8 mouse cellular contexts compared by ENCODE assay signal in genomic region chr10:75921726-75922560, GRCm38 (mm10). TPM values are rescaled to one million over a fixed set of nuclear protein-coding genes. Genes with fewer than 3 reads are reported as not detected.
DNase-seq lines count a peak whose midpoint lies in the region; ATAC-seq and TF ChIP-seq lines count a peak whose summit lies in the region.

No protein-coding gene starts in this region.

- H3K27ac ChIP-seq in embryonic fibroblast, embryonic 13.5 days (ENCODE audit: insufficient read depth, low read length) = peak overlapping the region; percentile 64
- H3K27ac ChIP-seq in intestine, embryonic 16.5 days (ENCODE audit: low read length) = peak overlapping the region; percentile 91

- H3K9me3 ChIP-seq in intestine, embryonic 16.5 days (ENCODE audit: control insufficient read depth, low read length) = no peaks in the 10 kb centered on the region

- DNase-seq in lung, adult 2 months = no peak
- no peak for DNase-seq in lung, postnatal 4 days
- peak; percentile 56 for DNase-seq in NIH3T3 (ENCODE audit: low read depth)
- no peak for DNase-seq in adrenal gland, postnatal 25 days
- DNase-seq in T-cell, adult 2 months (ENCODE audit: low spot score) = no peak

- H3K9ac ChIP-seq in intestine, embryonic 16.5 days (ENCODE audit: low read depth, low read length) = peak overlapping the region; percentile 94

- H3K4me1 ChIP-seq in lung, adult 2 months (ENCODE audit: control insufficient read depth, insufficient read depth, low read length) = peaks cover 9% of the 10 kb centered on the region
- H3K4me1 ChIP-seq in embryonic fibroblast, embryonic 13.5 days (ENCODE audit: control insufficient read depth, insufficient read depth, low read length) = peaks cover 4% of the 10 kb centered on the region
- H3K4me1 ChIP-seq in intestine, embryonic 16.5 days (ENCODE audit: control insufficient read depth, insufficient read depth, low read length) = peaks cover 22% of the 10 kb centered on the region

- peak overlapping the region; percentile 88 for H3K4me2 ChIP-seq in intestine, embryonic 16.5 days (ENCODE audit: low read depth, low read length)

- 4% methylated on average over 22 of the region's 22 CpGs for WGBS in lung, adult 2 months
- WGBS in intestine, embryonic 16.5 days = 4% methylated on average over 22 of the region's 22 CpGs

- ATAC-seq in intestine, embryonic 16.5 days = peak; percentile 31
- peak; percentile 10; the same call in 1 of the 2 replicates for ATAC-seq in megakaryocyte-erythroid progenitor cell, adult 5-6 weeks (replicated peaks; ENCODE audit: low FRiP score, low TSS enrichment, poor library complexity, severe bottlenecking)

- H3K27me3 ChIP-seq in intestine, embryonic 16.5 days (replicated peaks; ENCODE audit: control insufficient read depth, insufficient read depth, low read length) = no peaks in the 10 kb centered on the region

- H3K4me3 ChIP-seq in lung, adult 2 months (replicated peaks; ENCODE audit: extremely low read depth, low read depth, low read length) = peak overlapping the region; percentile 89
- H3K4me3 ChIP-seq in embryonic fibroblast, embryonic 13.5 days (ENCODE audit: insufficient read depth, low read length) = peak overlapping the region; percentile 73
- peak overlapping the region; percentile 88 for H3K4me3 ChIP-seq in intestine, embryonic 16.5 days (ENCODE audit: low read length)

- H3K36me3 ChIP-seq in intestine, embryonic 16.5 days (ENCODE audit: control insufficient read depth, insufficient read depth, low read length) = no peaks in the 10 kb centered on the region

- TF ChIP-seq POLR2A in lung, adult 2 months (IDR thresholded peaks at IDR 0.05; ENCODE audit: borderline replicate concordance, extremely low read depth, low read depth, low read length) = 0 out of 2 replicates have a peak, but pooled peaks have one; percentile 1
- TF ChIP-seq POLR2A in embryonic fibroblast, embryonic 13.5 days (IDR thresholded peaks at IDR 0.05; ENCODE audit: low read depth, low read length) = no peak

- TF ChIP-seq CTCF in lung, adult 2 months (IDR thresholded peaks at IDR 0.05; ENCODE audit: insufficient read depth, low read length) = no peak
- no peak for TF ChIP-seq CTCF in embryonic fibroblast, embryonic 13.5 days (IDR thresholded peaks at IDR 0.05; ENCODE audit: borderline replicate concordance, insufficient read depth, low read length)

RNA-seq across cellular contexts. Expression of gene Smarcb1, which starts 0.5 kb away (rescaled TPM):
- polyA plus RNA-seq in lung, adult 2 months (2012; rRNA removed) = 41.2 and 53.1 TPM in 2 replicates
- 56.2 and 77.9 TPM in 2 replicates for polyA plus RNA-seq in embryonic fibroblast, embryonic 13.5 days (2011; ENCODE audit: insufficient read length, low read depth, missing spikeins)
- 149 and 171 TPM in 2 replicates for polyA plus RNA-seq in intestine, embryonic 16.5 days (2015; fragmentation: Nextera tagmentation; extraction: Ambion mirVana)
- 98.4 and 103 TPM in 2 replicates for total RNA-seq in megakaryocyte-erythroid progenitor cell, adult 5-6 weeks (2014; fragmentation: Nextera tagmentation)
- 54.5 and 69.3 TPM in 2 replicates for total RNA-seq in megakaryocyte-erythroid progenitor cell, adult 5-6 weeks (2017)
- total RNA-seq in adrenal gland, postnatal 25 days (2021) = 84.7 and 85.0 TPM in 2 replicates

RNA-seq across cellular contexts. Expression of gene Chchd10, which starts 11.0 kb away (rescaled TPM):
- 415 and 628 TPM in 2 replicates for polyA plus RNA-seq in lung, adult 2 months (2012; rRNA removed)
- polyA plus RNA-seq in embryonic fibroblast, embryonic 13.5 days (2011; ENCODE audit: insufficient read length, low read depth, missing spikeins) = 21.8 and 23.1 TPM in 2 replicates
- polyA plus RNA-seq in intestine, embryonic 16.5 days (2015; fragmentation: Nextera tagmentation; extraction: Ambion mirVana) = 252 and 271 TPM in 2 replicates
- total RNA-seq in megakaryocyte-erythroid progenitor cell, adult 5-6 weeks (2014; fragmentation: Nextera tagmentation) = 177 and 314 TPM in 2 replicates
- total RNA-seq in megakaryocyte-erythroid progenitor cell, adult 5-6 weeks (2017) = 74.0 and 119 TPM in 2 replicates
- total RNA-seq in adrenal gland, postnatal 25 days (2021) = 787 and 1,051 TPM in 2 replicates

RNA-seq across cellular contexts. Expression of gene Mmp11, which starts 14.4 kb away (rescaled TPM):
- 83.9 and 89.2 TPM in 2 replicates for polyA plus RNA-seq in lung, adult 2 months (2012; rRNA removed)
- 69.2 and 71.0 TPM in 2 replicates for polyA plus RNA-seq in embryonic fibroblast, embryonic 13.5 days (2011; ENCODE audit: insufficient read length, low read depth, missing spikeins)
- polyA plus RNA-seq in intestine, embryonic 16.5 days (2015; fragmentation: Nextera tagmentation; extraction: Ambion mirVana) = 23.5 and 25.4 TPM in 2 replicates
- 0.96 and 1.9 TPM in 2 replicates for total RNA-seq in megakaryocyte-erythroid progenitor cell, adult 5-6 weeks (2014; fragmentation: Nextera tagmentation)
- total RNA-seq in megakaryocyte-erythroid progenitor cell, adult 5-6 weeks (2017) = not detected in 2 replicates
- total RNA-seq in adrenal gland, postnatal 25 days (2021) = 7.9 and 9.5 TPM in 2 replicates

RNA-seq across cellular contexts. Expression of gene Gm867, which starts 18.5 kb away (rescaled TPM):
- 12.6 and 15.8 TPM in 2 replicates for polyA plus RNA-seq in lung, adult 2 months (2012; rRNA removed)
- 0.74 TPM in 1 of 2 replicates, not detected in the other for polyA plus RNA-seq in embryonic fibroblast, embryonic 13.5 days (2011; ENCODE audit: insufficient read length, low read depth, missing spikeins)
- polyA plus RNA-seq in intestine, embryonic 16.5 days (2015; fragmentation: Nextera tagmentation; extraction: Ambion mirVana) = 0.29 and 0.51 TPM in 2 replicates
- 1.8 and 3.6 TPM in 2 replicates for total RNA-seq in megakaryocyte-erythroid progenitor cell, adult 5-6 weeks (2014; fragmentation: Nextera tagmentation)
- total RNA-seq in megakaryocyte-erythroid progenitor cell, adult 5-6 weeks (2017) = not detected in 2 replicates
- 1.3 and 2.2 TPM in 2 replicates for total RNA-seq in adrenal gland, postnatal 25 days (2021)

RNA-seq across cellular contexts. Expression of gene Vpreb3, which starts 20.9 kb away (rescaled TPM):
- polyA plus RNA-seq in lung, adult 2 months (2012; rRNA removed) = 57.1 and 72.3 TPM in 2 replicates
- not detected in 2 replicates for polyA plus RNA-seq in embryonic fibroblast, embryonic 13.5 days (2011; ENCODE audit: insufficient read length, low read depth, missing spikeins)
- polyA plus RNA-seq in intestine, embryonic 16.5 days (2015; fragmentation: Nextera tagmentation; extraction: Ambion mirVana) = 0.68 TPM in 1 of 2 replicates, not detected in the other
- 6.1 and 35.6 TPM in 2 replicates for total RNA-seq in megakaryocyte-erythroid progenitor cell, adult 5-6 weeks (2014; fragmentation: Nextera tagmentation)
- not detected in 2 replicates for total RNA-seq in megakaryocyte-erythroid progenitor cell, adult 5-6 weeks (2017)
- total RNA-seq in adrenal gland, postnatal 25 days (2021) = not detected in 2 replicates

Comparison
In these comparisons a context has a peak if more than half of its experiments do, and no peak if none do; other contexts are left out.
1. RNA of gene Chchd10, which starts 11.0 kb away (polyA plus RNA-seq): 415 to 628 TPM in lung, adult 2 months and 252 to 271 TPM in intestine, embryonic 16.5 days; 21.8 to 23.1 TPM in embryonic fibroblast, embryonic 13.5 days; every median in the first group is over 10 times any median in the second.
2. Peak in every context shown above with its lines, with median percentiles within 50 percentile points of each other: H3K4me3 ChIP-seq.